Mouse (Mus musculus) midbrain, embryonic 10.5 days (tissue): ENCODE results near the gene Hexim1. TPM values are rescaled to one million over a fixed set of nuclear protein-coding genes. Genes with fewer than 3 reads are reported as not detected.
A peak's percentile ranks its signal among the peaks of the same experiment; 100 is the strongest.

Experiments
- DNase-seq: peaks from one replicate; pipeline ENCODE4 v3.0.0-alpha.2; 2017; ENCODE audit warnings: low spot score
- H3K27ac ChIP-seq: fragments of 300-500 bp; sonication (generic); replicated peaks from 2 replicates; pipeline ENCODE4 v1.5.1; 2016; ENCODE audit warnings: mild to moderate bottlenecking
- H3K27me3 ChIP-seq: fragments of 300-500 bp; sonication (generic); 2 replicates; pipeline ENCODE4 v1.6.1; 2016; ENCODE audit warnings: low read depth, mild to moderate bottlenecking; ENCODE audit not compliant: poor library complexity, severe bottlenecking
- H3K36me3 ChIP-seq: fragments of 300-500 bp; sonication (generic); 2 replicates; pipeline ENCODE4 v1.6.1; 2016; ENCODE audit warnings: mild to moderate bottlenecking, moderate library complexity
- H3K4me1 ChIP-seq: fragments of 300-500 bp; sonication (generic); 2 replicates; pipeline ENCODE4 v1.6.1; 2016
- H3K4me3 ChIP-seq: fragments of 300-500 bp; sonication (generic); 2 replicates; pipeline ENCODE4 v1.5.1; 2016; ENCODE audit warnings: mild to moderate bottlenecking, moderate library complexity
- H3K9me3 ChIP-seq: fragments of 300-500 bp; sonication (generic); replicated peaks from 2 replicates; pipeline ENCODE4 v1.6.1; 2016; ENCODE audit warnings: mild to moderate bottlenecking
- WGBS: fragments of 180-500 bp; shearing (Covaris S2); methylation state at CpG from one replicate; pipeline ENCODE4 v1.1.7; 2016; 5-methylcytosine and 5-hydroxymethylcytosine counted together
- polyA plus RNA-seq: library from polyadenylated mRNA; unstranded; fragments of >200 nt; fragmentation: Nextera tagmentation; extraction: Ambion mirVana; gene quantifications from 2 replicates; pipeline ENCODE4 v1.2.1, GENCODE M21; 2016

Hexim1 gene
- polyA plus RNA-seq, 1 experiment from 2014 or later, result 2.7 TPM

DNA sequence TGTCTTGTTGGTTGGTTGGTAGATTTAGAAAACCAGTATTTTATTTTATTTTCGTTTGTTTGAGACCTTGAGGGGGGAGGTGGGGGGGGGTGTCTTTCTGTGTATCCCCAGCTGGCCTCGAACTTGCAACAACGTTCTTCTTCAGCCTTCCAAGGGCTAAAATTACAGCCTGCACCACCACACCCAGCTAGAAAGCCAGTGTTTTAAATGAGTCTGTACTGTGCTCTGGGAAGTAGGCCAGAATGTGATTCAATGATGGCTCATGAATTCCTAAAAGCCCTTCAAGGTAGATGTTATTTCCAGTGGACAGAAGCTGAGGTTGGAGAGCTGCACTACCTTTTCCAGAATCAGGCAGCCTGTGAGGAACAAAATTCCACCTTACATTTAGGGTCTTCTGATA is 18.2 kb downstream of the Hexim1 start:
- Histone ChIP-seq H3K27me3 (no peaks in the 10 kb centered on the region), H3K4me3 (peak overlapping the region; percentile 93; the same call in 1 of the 2 replicates), H3K9me3 (no peaks in the 10 kb centered on the region), H3K27ac (peak overlapping the region; percentile 88), H3K4me1 (peaks cover 32% of the 10 kb centered on the region), H3K36me3 (peaks cover 14% of the 10 kb centered on the region)
- no peak for DNase-seq
- 90% methylated on average over 3 of the region's 3 CpGs for WGBS

- 90% methylated on average over 8 of the region's 8 CpGs for WGBS
- no peak overlapping the region for H3K27ac ChIP-seq
Observed at GRCm38 (mm10) chr11:103136039-103136577, 20.1 kb downstream of the Hexim1 start.

DNA sequence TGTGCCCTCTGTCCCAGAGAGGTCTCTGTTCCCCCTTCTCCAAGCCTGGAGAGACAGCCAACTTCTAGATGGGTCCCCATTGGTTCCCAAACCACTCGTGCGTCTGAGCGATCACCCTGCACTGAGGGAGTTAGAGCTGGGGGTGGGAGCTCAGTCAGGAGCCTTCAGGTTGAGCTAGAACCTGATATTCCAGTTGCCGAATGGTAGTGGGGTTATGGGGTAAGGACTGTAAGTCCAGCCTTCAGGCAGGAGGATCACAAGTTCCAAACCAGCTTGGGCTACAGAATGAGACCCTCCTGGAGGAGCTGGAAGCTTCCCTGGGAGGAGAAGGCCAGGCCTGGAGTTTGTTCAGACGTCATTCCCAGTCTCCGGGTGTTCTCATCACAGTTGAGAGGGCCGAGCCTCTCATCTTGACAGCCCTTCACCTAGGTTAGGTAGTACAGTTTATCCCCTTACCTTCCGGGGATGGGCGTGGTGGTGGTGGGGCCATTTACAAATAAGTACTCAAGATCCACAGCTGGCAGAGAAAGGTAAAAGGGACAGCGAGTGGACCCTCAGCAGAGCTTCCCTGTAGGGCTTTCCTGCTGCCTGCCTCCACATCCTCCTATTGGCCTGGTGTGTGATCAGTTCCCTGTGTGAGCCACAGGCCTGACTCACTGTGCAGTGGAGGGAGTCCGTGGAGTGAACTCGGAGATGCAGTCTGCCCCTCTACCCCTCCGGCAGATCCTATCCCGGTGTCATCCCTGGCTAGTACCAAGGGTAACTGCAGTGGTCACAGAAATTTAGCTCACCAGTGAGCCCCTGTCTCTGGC is 24.1 kb downstream of the Hexim1 start:
- DNase-seq, result no peak
- peaks cover 17% of the 10 kb centered on the region for H3K36me3 ChIP-seq
- WGBS, result 83% methylated on average over 14 of the region's 14 CpGs
- H3K4me3 ChIP-seq, result no peak overlapping the region
- 0 out of 2 replicates have a peak overlapping the region, but pooled peaks have one; percentile 65 for H3K27ac ChIP-seq
- H3K9me3 ChIP-seq, result no peaks in the 10 kb centered on the region
- no peaks in the 10 kb centered on the region for H3K27me3 ChIP-seq
- H3K4me1 ChIP-seq, result peaks cover 41% of the 10 kb centered on the region

More at GRCm38 (mm10) chr11:103136039-103136577, 20.1 kb downstream of the Hexim1 start:
- peaks cover 25% of the 10 kb centered on the region for H3K4me1 ChIP-seq
- H3K27me3 ChIP-seq, result no peaks in the 10 kb centered on the region
- H3K36me3 ChIP-seq, result peaks cover 17% of the 10 kb centered on the region
- no peak overlapping the region for H3K4me3 ChIP-seq
- DNase-seq, result no peak
- H3K9me3 ChIP-seq, result no peaks in the 10 kb centered on the region

- Histone ChIP-seq H3K27me3 (no peaks in the 10 kb centered on the region), H3K9me3 (no peaks in the 10 kb centered on the region), H3K36me3 (peaks cover 17% of the 10 kb centered on the region), H3K4me1 (peaks cover 44% of the 10 kb centered on the region), H3K27ac (peak overlapping the region; percentile 65; the same call in 1 of the 2 replicates), H3K4me3 (no peak overlapping the region)
- 57% methylated on average over 6 of the region's 6 CpGs for WGBS
- DNase-seq, result no peak
Observed at GRCm38 (mm10) chr11:103140763-103141100, 24.7 kb downstream of the Hexim1 start.

GRCm38 (mm10) chr11:103141101-103141943 is 25.3 kb downstream of the Hexim1 start:
- WGBS, result 38% methylated on average over 10 of the region's 11 CpGs
- H3K4me1 ChIP-seq, result peaks cover 42% of the 10 kb centered on the region
- no peak overlapping the region for H3K4me3 ChIP-seq
- peak overlapping the region; percentile 65 for H3K27ac ChIP-seq
- DNase-seq, result no peak
- H3K36me3 ChIP-seq, result peaks cover 17% of the 10 kb centered on the region
- no peaks in the 10 kb centered on the region for H3K27me3 ChIP-seq
- H3K9me3 ChIP-seq, result no peaks in the 10 kb centered on the region

DNA sequence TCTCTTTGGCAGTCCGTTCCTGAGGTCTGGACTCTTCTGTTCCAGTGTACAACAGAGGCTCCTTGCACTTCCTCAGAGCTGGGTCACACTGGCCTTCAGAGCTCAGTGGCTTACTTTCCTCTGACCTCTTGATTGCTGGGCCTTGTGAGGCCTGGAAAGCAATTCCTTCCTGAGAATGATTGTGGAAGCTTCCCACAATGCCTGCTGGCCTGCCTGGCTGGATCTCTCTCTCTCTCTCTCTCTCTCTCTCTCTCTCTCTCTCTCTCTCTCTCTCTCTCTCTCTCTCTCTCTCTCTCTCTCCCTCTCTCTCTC is 25.9 kb downstream of the Hexim1 start:
- 26% methylated on average over 1 of the region's 1 CpGs for WGBS
- peak overlapping the region; percentile 65 for H3K27ac ChIP-seq

DNA sequence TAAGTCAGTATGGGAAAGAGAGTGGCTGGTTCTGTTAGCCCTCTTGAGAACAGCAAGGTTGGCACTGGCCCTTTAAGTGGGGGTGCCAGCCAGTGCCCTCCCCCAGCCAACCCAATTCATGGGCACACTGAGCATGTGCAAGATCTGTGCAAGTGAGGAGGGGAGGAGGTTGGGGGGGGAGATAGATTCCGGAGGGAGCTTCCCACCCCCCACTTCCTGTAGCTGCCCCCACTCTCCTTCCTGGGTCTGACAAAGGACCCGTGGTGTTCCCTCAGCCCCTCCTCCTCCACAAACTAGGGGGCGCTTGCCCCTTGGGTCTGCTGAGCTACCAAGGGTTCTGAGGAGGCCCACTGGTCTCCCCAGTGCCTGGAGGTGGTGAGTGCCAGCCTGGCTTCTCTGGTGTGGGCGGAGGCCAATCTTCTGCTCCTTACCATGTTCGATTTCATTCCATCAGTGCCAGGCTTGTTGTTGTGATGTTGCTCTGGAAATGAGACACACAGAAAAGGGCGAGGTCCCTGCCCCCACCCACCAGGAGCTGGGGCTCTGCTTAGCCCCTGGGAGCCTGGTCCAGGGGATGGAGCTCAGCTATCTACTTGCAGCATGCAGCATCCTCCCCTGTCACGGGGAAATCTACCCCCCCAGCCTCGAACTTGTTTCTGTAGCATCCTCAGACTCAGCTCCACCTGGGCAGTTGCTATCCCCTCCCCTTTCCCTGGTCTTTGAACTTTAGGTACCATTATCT is 26.6 kb downstream of the Hexim1 start:
- H3K4me1 ChIP-seq, result peaks cover 42% of the 10 kb centered on the region
- DNase-seq, result no peak
- H3K27me3 ChIP-seq, result no peaks in the 10 kb centered on the region
- WGBS, result 41% methylated on average over 8 of the region's 8 CpGs
- peaks cover 17% of the 10 kb centered on the region for H3K36me3 ChIP-seq
- no peaks in the 10 kb centered on the region for H3K9me3 ChIP-seq
- peak overlapping the region; percentile 65 for H3K27ac ChIP-seq
- H3K4me3 ChIP-seq, result peak overlapping the region; percentile 20; the same call in 1 of the 2 replicates

More for the DNA sequence above, 25.9 kb downstream of the Hexim1 start:
- Histone ChIP-seq H3K27me3 (no peaks in the 10 kb centered on the region), H3K36me3 (peaks cover 17% of the 10 kb centered on the region), H3K9me3 (no peaks in the 10 kb centered on the region), H3K4me3 (no peak overlapping the region), H3K4me1 (peaks cover 42% of the 10 kb centered on the region)
- no peak for DNase-seq

DNA sequence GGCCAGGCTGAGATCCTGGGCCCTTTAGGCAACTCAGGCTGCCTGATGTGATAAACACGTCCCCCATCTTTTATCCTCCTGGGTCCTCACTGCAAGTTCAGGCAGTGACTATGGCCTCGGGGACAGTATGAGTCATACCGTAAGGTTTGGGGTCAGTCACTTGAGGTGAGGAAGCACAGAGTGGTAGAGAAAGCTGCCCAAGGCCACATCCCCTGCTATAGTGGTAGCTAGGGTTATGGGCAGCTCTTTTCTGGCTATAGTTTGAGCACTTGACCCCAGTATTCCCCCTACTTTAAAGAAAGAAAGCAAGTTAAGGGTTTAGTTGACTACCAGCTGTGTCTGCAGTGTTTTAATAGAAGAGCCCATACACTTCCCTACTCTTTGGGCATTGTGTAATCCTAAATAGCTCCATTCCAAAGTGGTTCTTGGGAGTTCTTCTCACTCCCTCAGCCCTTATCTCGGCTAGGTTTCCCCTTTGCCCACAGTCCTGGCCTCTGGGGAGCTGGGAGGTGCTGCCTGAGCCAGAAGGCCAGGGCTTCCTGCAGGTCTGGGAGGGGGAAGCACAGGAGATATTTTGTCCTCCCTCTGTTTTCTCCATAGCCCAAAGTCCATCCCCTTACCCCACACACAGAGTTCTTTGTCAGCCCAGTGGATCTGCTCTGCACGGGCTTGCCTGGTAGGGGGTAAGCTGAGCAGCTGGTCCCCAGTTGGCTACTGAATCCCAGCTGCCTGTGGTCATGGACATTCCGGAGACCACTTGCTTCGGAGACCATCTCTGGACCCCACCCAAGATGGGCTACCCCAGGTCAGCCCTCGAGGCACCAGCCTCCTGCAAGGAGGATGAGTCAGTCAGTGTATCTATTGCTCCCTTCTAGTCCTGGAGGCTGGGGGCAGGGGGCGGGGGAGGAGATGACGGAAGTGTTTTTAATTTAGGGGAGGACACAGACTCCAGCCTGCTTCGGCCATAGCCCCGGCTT is 28.6 kb downstream of the Hexim1 start:
- H3K36me3 ChIP-seq, result peaks cover 4% of the 10 kb centered on the region; the same call in 1 of the 2 replicates
- no peaks in the 10 kb centered on the region for H3K9me3 ChIP-seq
- no peaks in the 10 kb centered on the region for H3K27me3 ChIP-seq
- WGBS, result 42% methylated on average over 12 of the region's 12 CpGs
- DNase-seq, result no peak
- H3K4me3 ChIP-seq, result no peak overlapping the region
- H3K27ac ChIP-seq, result peak overlapping the region; percentile 24; the same call in 1 of the 2 replicates
- H3K4me1 ChIP-seq, result peaks cover 42% of the 10 kb centered on the region

DNA sequence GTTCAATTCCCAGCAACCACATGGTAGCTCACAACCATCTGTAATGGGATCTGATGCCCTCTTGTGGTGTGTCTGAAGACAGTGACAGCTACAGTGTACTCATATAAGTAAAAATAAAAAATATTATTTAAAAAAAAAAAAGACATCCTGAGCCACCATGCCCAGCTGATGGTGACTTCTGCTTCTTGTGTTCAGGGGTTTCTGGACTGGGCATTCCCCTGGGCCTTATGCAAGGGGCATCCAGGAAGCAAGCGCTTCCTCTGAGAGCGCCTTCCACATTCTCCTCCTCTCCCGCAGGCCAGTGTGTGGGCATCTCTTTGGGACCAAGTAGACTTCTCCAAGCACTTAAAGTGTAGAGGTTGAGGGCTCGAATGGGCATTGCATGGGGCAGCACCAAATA is 30.4 kb downstream of the Hexim1 start:
- H3K4me1 ChIP-seq, result peaks cover 32% of the 10 kb centered on the region
- DNase-seq, result no peak
- 89% methylated on average over 4 of the region's 4 CpGs for whole genome bisulfite sequencing
- H3K27me3 ChIP-seq, result no peaks in the 10 kb centered on the region
- no peaks in the 10 kb centered on the region for H3K36me3 ChIP-seq
- H3K27ac ChIP-seq, result no peak overlapping the region
- no peaks in the 10 kb centered on the region for H3K9me3 ChIP-seq
- no peak overlapping the region for H3K4me3 ChIP-seq

GRCm38 (mm10) chr11:103147766-103148165 is 31.7 kb downstream of the Hexim1 start:
- Histone ChIP-seq H3K27me3 (no peaks in the 10 kb centered on the region), H3K4me3 (no peak overlapping the region), H3K9me3 (no peaks in the 10 kb centered on the region), H3K27ac (no peak overlapping the region), H3K36me3 (no peaks in the 10 kb centered on the region), H3K4me1 (peaks cover 18% of the 10 kb centered on the region)
- WGBS, result 78% methylated on average over 4 of the region's 4 CpGs
- DNase-seq, result no peak

DNA sequence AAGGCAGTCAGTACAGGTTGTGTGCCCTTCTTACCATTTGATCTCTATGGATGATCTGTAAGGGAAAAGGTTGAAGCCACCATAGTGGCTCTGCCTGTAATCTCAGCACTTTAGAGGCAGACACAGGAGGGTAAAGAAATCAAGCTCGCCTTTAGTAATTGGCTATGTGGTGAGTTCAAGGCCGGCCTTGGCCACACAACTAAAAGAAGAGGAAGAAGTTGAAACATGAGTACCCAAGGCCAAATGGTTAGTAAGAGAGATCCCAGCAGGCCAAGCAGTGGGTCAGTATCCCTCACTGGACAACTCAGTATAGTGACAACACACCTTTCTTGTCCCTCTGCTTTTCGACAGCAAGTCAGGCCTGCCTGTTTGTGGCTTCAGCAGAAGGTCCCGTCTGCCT is 33.7 kb downstream of the Hexim1 start:
- DNase-seq, result no peak

More for the DNA sequence above, 33.7 kb downstream of the Hexim1 start:
- Histone ChIP-seq H3K9me3 (no peaks in the 10 kb centered on the region), H3K36me3 (no peaks in the 10 kb centered on the region), H3K27me3 (no peaks in the 10 kb centered on the region), H3K4me1 (peaks cover 7% of the 10 kb centered on the region), H3K27ac (0 out of 2 replicates have a peak overlapping the region, but pooled peaks have one; percentile 0), H3K4me3 (no peak overlapping the region)
- WGBS, result 90% methylated on average over 4 of the region's 4 CpGs
